Mouse (Mus musculus): Measurements from ENCODE around the gene Cmtm3. TPM values are rescaled to one million over a fixed set of nuclear protein-coding genes. Genes with fewer than 3 reads are reported as not detected.
"Not testable (repeated sequence)": the region's sequence is repeated elsewhere in the genome, so short reads cannot be mapped to it uniquely, and the experiment has no call there.

The Cmtm3 gene
- polyA plus RNA-seq (2012; rRNA removed): 20.9 and 24.8 TPM in 2 replicates

- no peak for DNase-seq (ENCODE audit: low read depth, low spot score)
- 24% methylated on average over 18 of the region's 18 CpGs for WGBS
Measured at GRCm38 (mm10) chr8:104339229-104339982, at the start of gene Cmtm3. Cmtm3 (plus strand) TSS chr8:104339410.

GRCm38 (mm10) chr8:104293081-104293480 is 46.1 kb upstream of the Cmtm3 start, which contains the start of gene Cmtm2a:
Cmtm2a (minus strand) TSS chr8:104293181.
- not testable (repeated sequence) for DNase-seq (ENCODE audit: low read depth, low spot score)
- 87% methylated on average over 12 of the region's 12 CpGs for WGBS

- WGBS: 71% methylated on average over 1 of the region's 1 CpGs
- no peak for DNase-seq (ENCODE audit: low read depth, low spot score)
Measured at GRCm38 (mm10) chr8:104294396-104294795, 44.8 kb upstream of the Cmtm3 start.

GRCm38 (mm10) chr8:104301577-104301976 is 37.6 kb upstream of the Cmtm3 start:
- DNase-seq (ENCODE audit: low read depth, low spot score): not testable (repeated sequence)
- WGBS: 19% methylated on average over 3 of the region's 3 CpGs

GRCm38 (mm10) chr8:104302536-104302935 is 36.7 kb upstream of the Cmtm3 start:
- DNase-seq (ENCODE audit: low read depth, low spot score): not testable (repeated sequence)
- WGBS: 95% methylated on average over 4 of the region's 4 CpGs

GRCm38 (mm10) chr8:104304962-104305361 is 34.2 kb upstream of the Cmtm3 start:
- no peak for DNase-seq (ENCODE audit: low read depth, low spot score)
- 78% methylated on average over 11 of the region's 11 CpGs for WGBS

GRCm38 (mm10) chr8:104308341-104308740 is 30.9 kb upstream of the Cmtm3 start:
- 27% methylated on average over 6 of the region's 6 CpGs for WGBS

GRCm38 (mm10) chr8:104309441-104310155 is 29.6 kb upstream of the Cmtm3 start, which contains the start of the genes Gm45711 and Cmtm1:
Gm45711 (minus strand) TSS chr8:104310081.
Cmtm1 (minus strand) TSS chr8:104310145.
- 87% methylated on average over 36 of the region's 36 CpGs for WGBS
- DNase-seq (ENCODE audit: low read depth, low spot score): not testable (repeated sequence)

More at GRCm38 (mm10) chr8:104308341-104308740, 30.9 kb upstream of the Cmtm3 start:
- DNase-seq (ENCODE audit: low read depth, low spot score): not testable (repeated sequence)

- 90% methylated on average over 3 of the region's 3 CpGs for WGBS
- DNase-seq (ENCODE audit: low read depth, low spot score): not testable (repeated sequence)
Measured at GRCm38 (mm10) chr8:104312023-104312422, 27.2 kb upstream of the Cmtm3 start.

GRCm38 (mm10) chr8:104313311-104313710 is 25.9 kb upstream of the Cmtm3 start:
- no peak for DNase-seq (ENCODE audit: low read depth, low spot score)
- WGBS: 40% methylated on average over 4 of the region's 4 CpGs

- 75% methylated on average over 11 of the region's 11 CpGs for WGBS
- DNase-seq (ENCODE audit: low read depth, low spot score): not testable (repeated sequence)
Measured at GRCm38 (mm10) chr8:104321267-104321666, 17.9 kb upstream of the Cmtm3 start, which contains the start of gene Gm11020. Gm11020 (plus strand) TSS chr8:104321567.

GRCm38 (mm10) chr8:104321930-104322329 is 17.3 kb upstream of the Cmtm3 start, which contains the start of gene Cmtm2b:
Cmtm2b (plus strand) TSS chr8:104322230.
- WGBS: 81% methylated on average over 12 of the region's 12 CpGs
- not testable (repeated sequence) for DNase-seq (ENCODE audit: low read depth, low spot score)

GRCm38 (mm10) chr8:104332665-104333631 is 6.3 kb upstream of the Cmtm3 start:
- DNase-seq (ENCODE audit: low read depth, low spot score): no peak
- WGBS: 71% methylated on average over 5 of the region's 5 CpGs

- 64% methylated on average over 5 of the region's 5 CpGs for WGBS
- DNase-seq (ENCODE audit: low read depth, low spot score): no peak
Measured at GRCm38 (mm10) chr8:104333786-104334185, 5.4 kb upstream of the Cmtm3 start.

GRCm38 (mm10) chr8:104334196-104334595 is 5.0 kb upstream of the Cmtm3 start:
- WGBS: 63% methylated on average over 1 of the region's 1 CpGs
- no peak for DNase-seq (ENCODE audit: low read depth, low spot score)

- 83% methylated on average over 1 of the region's 1 CpGs for WGBS
- no peak for DNase-seq (ENCODE audit: low read depth, low spot score)
Measured at GRCm38 (mm10) chr8:104336806-104337205, 2.4 kb upstream of the Cmtm3 start.

GRCm38 (mm10) chr8:104337890-104338289 is 1.3 kb upstream of the Cmtm3 start:
- no peak for DNase-seq (ENCODE audit: low read depth, low spot score)
- WGBS: 56% methylated on average over 3 of the region's 3 CpGs

GRCm38 (mm10) chr8:104339983-104340232 is 698 bp downstream of the Cmtm3 start:
- WGBS: 10% methylated on average over 6 of the region's 6 CpGs
- DNase-seq (ENCODE audit: low read depth, low spot score): no peak
